Mouse (Mus musculus): ENCODE results near the gene Vdac2. TPM values are rescaled to one million over a fixed set of nuclear protein-coding genes. Genes with fewer than 3 reads are reported as not detected.

The Vdac2 gene
- polyA plus RNA-seq, 1 experiment from 2014 or later = 312 TPM

DNA sequence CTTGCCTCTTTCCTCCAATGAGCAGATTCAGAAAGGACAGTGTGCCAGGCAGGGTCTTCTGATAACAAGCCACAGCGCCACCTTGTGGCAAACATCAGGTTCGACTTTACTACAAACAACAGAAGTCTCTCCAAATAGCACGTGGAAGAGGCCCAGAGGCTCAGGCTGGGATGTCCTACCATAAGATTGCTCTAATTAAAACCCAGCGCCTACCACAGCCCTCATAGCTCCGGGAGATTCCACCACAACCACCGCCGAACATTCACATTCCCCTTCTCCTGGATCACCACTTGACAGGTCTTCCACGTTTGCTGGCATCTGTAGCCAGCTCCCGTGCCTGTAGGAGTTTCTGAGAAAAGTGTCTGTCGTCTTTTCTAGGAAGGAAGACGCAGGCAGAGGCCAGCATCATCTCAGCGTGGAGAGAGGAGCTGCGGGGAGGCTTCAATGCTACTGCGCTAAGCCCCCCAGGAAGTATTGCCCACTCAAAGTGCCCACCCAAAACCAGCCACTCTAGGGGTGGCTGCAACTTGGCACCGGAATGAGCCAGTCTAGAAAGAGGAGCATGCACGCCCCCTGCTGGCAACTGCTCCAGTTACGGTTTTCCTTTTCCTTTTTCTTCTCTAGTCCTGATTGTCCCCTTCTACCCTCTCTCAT, 28.5 kb downstream of the Vdac2 start:
- Histone ChIP-seq H3K4me1 (replicated peaks; ENCODE audit: control insufficient read depth, insufficient read depth, low read length) (peaks cover 42% of the 10 kb centered on the region), H3K36me3 (ENCODE audit: control insufficient read depth, insufficient read depth, low read length) (no peaks in the 10 kb centered on the region), H3K27ac (ENCODE audit: low read depth, low read length) (peak overlapping the region; percentile 23; the same call in 1 of the 2 replicates), H3K9me3 (ENCODE audit: control insufficient read depth, low read length) (no peaks in the 10 kb centered on the region), H3K4me2 (peak overlapping the region; percentile 56), H3K4me3 (ENCODE audit: low read depth, low read length) (peak overlapping the region; percentile 5; the same call in 1 of the 2 replicates), H3K27me3 (replicated peaks; ENCODE audit: control insufficient read depth, insufficient read depth, low read length) (no peaks in the 10 kb centered on the region), H3K9ac (ENCODE audit: low read depth, low read length) (peak overlapping the region; percentile 28)
- WGBS = 6% methylated on average over 17 of the region's 17 CpGs
- DNase-seq (ENCODE audit: low spot score) = peak; percentile 77
- peak; percentile 42 for ATAC-seq (replicated peaks; ENCODE audit: low FRiP score)

DNA sequence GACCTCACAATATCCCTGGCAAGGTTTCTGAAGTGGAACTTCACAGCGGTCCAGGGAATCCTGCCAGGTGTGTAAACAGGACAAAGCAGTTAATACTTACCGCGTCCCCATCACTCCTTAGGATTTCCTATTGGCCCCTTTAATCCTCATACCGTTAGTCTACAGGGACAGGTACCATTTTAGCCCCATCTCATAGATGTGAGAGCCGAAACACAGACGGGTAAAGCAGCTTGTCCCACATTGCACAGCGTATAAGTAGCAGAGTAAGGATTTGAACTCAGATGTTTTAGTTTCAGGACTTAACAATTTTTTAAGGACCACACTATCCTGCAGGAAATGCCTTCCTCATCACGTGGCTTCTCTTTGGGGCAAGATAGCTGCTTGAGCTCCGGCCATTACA, 29.2 kb downstream of the Vdac2 start:
- Histone ChIP-seq H3K27ac (ENCODE audit: low read depth, low read length) (no peak overlapping the region), H3K4me2 (peak overlapping the region; percentile 56), H3K4me3 (ENCODE audit: low read depth, low read length) (no peak overlapping the region), H3K27me3 (replicated peaks; ENCODE audit: control insufficient read depth, insufficient read depth, low read length) (no peaks in the 10 kb centered on the region), H3K36me3 (ENCODE audit: control insufficient read depth, insufficient read depth, low read length) (no peaks in the 10 kb centered on the region), H3K9ac (ENCODE audit: low read depth, low read length) (no peak overlapping the region; the same call in 1 of the 2 replicates), H3K9me3 (ENCODE audit: control insufficient read depth, low read length) (no peaks in the 10 kb centered on the region), H3K4me1 (replicated peaks; ENCODE audit: control insufficient read depth, insufficient read depth, low read length) (peaks cover 39% of the 10 kb centered on the region)
- DNase-seq (ENCODE audit: low spot score) = no peak
- no peak for ATAC-seq (replicated peaks; ENCODE audit: low FRiP score)
- WGBS = 63% methylated on average over 9 of the region's 9 CpGs

DNA sequence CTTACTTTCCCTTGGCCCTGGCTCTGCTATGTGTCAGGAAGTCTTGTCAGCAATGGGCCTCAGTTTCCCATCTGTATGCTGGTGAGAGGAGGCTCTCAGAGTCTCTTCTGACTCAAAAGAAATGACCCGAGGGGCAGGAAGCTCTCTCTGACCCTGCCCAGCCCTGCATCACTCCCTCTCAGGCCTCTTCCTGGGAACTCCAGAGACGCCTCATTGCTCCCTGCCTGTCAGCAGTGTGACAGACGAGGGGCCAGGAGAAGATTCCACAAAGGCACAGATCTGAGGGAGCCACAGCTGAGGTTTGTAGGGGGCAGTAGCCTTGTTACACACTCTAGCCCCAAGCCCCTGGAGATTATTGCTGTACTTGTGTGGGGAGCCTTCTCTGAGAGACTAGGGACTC, 30.9 kb downstream of the Vdac2 start:
- no peaks in the 10 kb centered on the region for H3K9me3 ChIP-seq (ENCODE audit: control insufficient read depth, low read length)
- H3K4me1 ChIP-seq (replicated peaks; ENCODE audit: control insufficient read depth, insufficient read depth, low read length) = peaks cover 26% of the 10 kb centered on the region
- no peak overlapping the region for H3K4me3 ChIP-seq (ENCODE audit: low read depth, low read length)
- no peaks in the 10 kb centered on the region for H3K27me3 ChIP-seq (replicated peaks; ENCODE audit: control insufficient read depth, insufficient read depth, low read length)
- H3K36me3 ChIP-seq (ENCODE audit: control insufficient read depth, insufficient read depth, low read length) = no peaks in the 10 kb centered on the region
- 41% methylated on average over 3 of the region's 3 CpGs for WGBS
- no peak overlapping the region for H3K9ac ChIP-seq (ENCODE audit: low read depth, low read length)
- DNase-seq (ENCODE audit: low spot score) (no peak), ATAC-seq (replicated peaks; ENCODE audit: low FRiP score) (no peak)
- no peak overlapping the region for H3K4me2 ChIP-seq
- no peak overlapping the region for H3K27ac ChIP-seq (ENCODE audit: low read depth, low read length)

DNA sequence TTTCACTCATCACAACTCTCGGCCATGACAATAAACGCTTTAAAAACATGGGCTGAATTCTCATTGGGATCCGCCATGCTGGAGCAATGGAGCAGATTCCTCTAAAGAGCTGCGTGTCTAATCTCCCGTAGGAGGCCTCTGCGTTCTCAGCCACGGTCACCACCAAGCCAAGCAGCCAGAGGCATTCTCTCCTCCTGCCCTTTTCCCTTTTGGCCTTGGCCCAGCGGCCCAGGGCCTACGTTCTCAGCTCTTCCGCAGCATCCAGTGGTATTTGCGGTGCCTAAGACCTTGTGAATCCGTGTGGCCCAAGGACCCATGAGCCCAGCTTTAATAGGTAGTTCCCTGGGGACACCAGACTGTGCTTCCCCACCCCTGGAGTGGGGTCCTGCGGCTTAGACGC, 31.8 kb downstream of the Vdac2 start:
- Histone ChIP-seq H3K4me2 (no peak overlapping the region), H3K9ac (ENCODE audit: low read depth, low read length) (no peak overlapping the region), H3K4me1 (replicated peaks; ENCODE audit: control insufficient read depth, insufficient read depth, low read length) (peaks cover 19% of the 10 kb centered on the region), H3K36me3 (ENCODE audit: control insufficient read depth, insufficient read depth, low read length) (no peaks in the 10 kb centered on the region), H3K4me3 (ENCODE audit: low read depth, low read length) (no peak overlapping the region), H3K27ac (ENCODE audit: low read depth, low read length) (no peak overlapping the region), H3K27me3 (replicated peaks; ENCODE audit: control insufficient read depth, insufficient read depth, low read length) (no peaks in the 10 kb centered on the region), H3K9me3 (ENCODE audit: control insufficient read depth, low read length) (no peaks in the 10 kb centered on the region)
- DNase-seq (ENCODE audit: low spot score) (no peak), ATAC-seq (replicated peaks; ENCODE audit: low FRiP score) (no peak)
- 85% methylated on average over 14 of the region's 14 CpGs for WGBS

DNA sequence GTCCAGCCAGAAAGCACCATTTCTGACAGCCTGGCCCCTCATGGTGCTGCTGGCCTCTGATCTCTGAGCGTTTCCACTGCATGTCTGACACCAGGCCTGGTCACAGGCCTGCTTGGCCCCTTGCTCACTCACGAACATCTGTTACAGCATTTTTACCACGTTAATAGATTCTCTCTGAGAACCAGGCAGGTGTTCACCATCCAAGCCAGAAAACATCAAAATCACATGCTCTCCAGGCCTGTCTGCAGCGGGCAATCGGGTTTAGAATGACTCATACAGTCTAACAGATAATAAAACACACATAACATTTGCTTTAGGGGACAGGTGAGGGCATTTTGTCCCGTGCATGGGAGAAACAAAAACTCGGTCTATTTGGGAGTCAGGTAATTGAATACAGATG, 41.3 kb downstream of the Vdac2 start:
- Histone ChIP-seq H3K27me3 (replicated peaks; ENCODE audit: control insufficient read depth, insufficient read depth, low read length) (no peaks in the 10 kb centered on the region), H3K4me1 (replicated peaks; ENCODE audit: control insufficient read depth, insufficient read depth, low read length) (no peaks in the 10 kb centered on the region), H3K27ac (ENCODE audit: low read depth, low read length) (no peak overlapping the region), H3K4me3 (ENCODE audit: low read depth, low read length) (no peak overlapping the region), H3K9ac (ENCODE audit: low read depth, low read length) (no peak overlapping the region), H3K9me3 (ENCODE audit: control insufficient read depth, low read length) (no peaks in the 10 kb centered on the region), H3K36me3 (ENCODE audit: control insufficient read depth, insufficient read depth, low read length) (no peaks in the 10 kb centered on the region), H3K4me2 (no peak overlapping the region)
- DNase-seq (ENCODE audit: low spot score) (no peak), ATAC-seq (replicated peaks; ENCODE audit: low FRiP score) (no peak)
- 63% methylated on average over 7 of the region's 7 CpGs for WGBS

DNA sequence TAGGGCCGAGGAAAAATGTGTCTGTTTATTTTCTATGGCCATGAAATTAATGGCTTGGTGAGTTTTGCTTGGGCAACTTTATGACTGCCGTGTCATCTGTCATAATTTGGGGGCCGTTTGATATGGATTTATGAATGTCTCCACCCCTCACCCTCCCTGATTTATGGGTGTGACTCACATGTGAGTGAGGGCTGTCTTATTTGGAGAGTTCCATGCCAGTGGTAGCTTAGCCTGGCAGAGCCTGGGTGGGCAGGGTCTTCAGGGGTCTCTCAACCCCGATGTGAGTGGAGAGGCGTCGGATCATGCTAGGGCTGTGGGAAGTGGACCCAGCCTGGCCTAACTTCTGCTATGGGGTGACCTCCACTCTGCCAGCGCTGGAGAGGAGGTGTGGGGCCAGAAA, 41.8 kb downstream of the Vdac2 start:
- WGBS = 77% methylated on average over 7 of the region's 7 CpGs
- Histone ChIP-seq H3K4me1 (replicated peaks; ENCODE audit: control insufficient read depth, insufficient read depth, low read length) (no peaks in the 10 kb centered on the region), H3K27ac (ENCODE audit: low read depth, low read length) (no peak overlapping the region), H3K4me2 (no peak overlapping the region), H3K27me3 (replicated peaks; ENCODE audit: control insufficient read depth, insufficient read depth, low read length) (no peaks in the 10 kb centered on the region), H3K36me3 (ENCODE audit: control insufficient read depth, insufficient read depth, low read length) (no peaks in the 10 kb centered on the region), H3K9me3 (ENCODE audit: control insufficient read depth, low read length) (no peaks in the 10 kb centered on the region), H3K9ac (ENCODE audit: low read depth, low read length) (no peak overlapping the region), H3K4me3 (ENCODE audit: low read depth, low read length) (no peak overlapping the region)
- ATAC-seq (replicated peaks; ENCODE audit: low FRiP score) = no peak
- DNase-seq (ENCODE audit: low spot score) = no peak

DNA sequence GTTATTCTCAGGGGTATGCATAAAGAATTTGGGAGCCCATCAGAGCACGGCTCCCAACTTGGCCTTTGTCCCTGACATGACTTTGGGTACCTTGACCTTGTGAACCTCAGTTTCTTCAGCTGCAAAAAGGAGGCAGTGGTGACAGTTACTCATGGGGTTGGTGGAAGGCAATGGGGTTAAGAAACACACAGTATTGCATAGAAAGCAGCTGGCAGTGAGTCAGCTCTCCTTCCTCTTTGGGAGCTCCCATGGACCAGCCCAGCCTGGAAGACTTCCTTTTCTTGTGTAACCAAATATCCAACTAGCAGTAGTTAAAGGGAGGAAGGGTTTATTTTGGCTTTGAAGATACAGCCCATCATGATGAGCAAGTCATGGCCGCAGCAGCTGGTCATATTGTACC, 65.4 kb downstream of the Vdac2 start:
- Histone ChIP-seq H3K9me3 (ENCODE audit: control insufficient read depth, low read length) (no peaks in the 10 kb centered on the region), H3K27me3 (replicated peaks; ENCODE audit: control insufficient read depth, insufficient read depth, low read length) (no peaks in the 10 kb centered on the region), H3K36me3 (ENCODE audit: control insufficient read depth, insufficient read depth, low read length) (no peaks in the 10 kb centered on the region), H3K4me2 (no peak overlapping the region), H3K9ac (ENCODE audit: low read depth, low read length) (no peak overlapping the region), H3K4me3 (ENCODE audit: low read depth, low read length) (no peak overlapping the region), H3K4me1 (replicated peaks; ENCODE audit: control insufficient read depth, insufficient read depth, low read length) (no peaks in the 10 kb centered on the region), H3K27ac (ENCODE audit: low read depth, low read length) (no peak overlapping the region)
- ATAC-seq (replicated peaks; ENCODE audit: low FRiP score) (no peak), DNase-seq (ENCODE audit: low spot score) (no peak)
- 58% methylated on average over 2 of the region's 2 CpGs for WGBS

DNA sequence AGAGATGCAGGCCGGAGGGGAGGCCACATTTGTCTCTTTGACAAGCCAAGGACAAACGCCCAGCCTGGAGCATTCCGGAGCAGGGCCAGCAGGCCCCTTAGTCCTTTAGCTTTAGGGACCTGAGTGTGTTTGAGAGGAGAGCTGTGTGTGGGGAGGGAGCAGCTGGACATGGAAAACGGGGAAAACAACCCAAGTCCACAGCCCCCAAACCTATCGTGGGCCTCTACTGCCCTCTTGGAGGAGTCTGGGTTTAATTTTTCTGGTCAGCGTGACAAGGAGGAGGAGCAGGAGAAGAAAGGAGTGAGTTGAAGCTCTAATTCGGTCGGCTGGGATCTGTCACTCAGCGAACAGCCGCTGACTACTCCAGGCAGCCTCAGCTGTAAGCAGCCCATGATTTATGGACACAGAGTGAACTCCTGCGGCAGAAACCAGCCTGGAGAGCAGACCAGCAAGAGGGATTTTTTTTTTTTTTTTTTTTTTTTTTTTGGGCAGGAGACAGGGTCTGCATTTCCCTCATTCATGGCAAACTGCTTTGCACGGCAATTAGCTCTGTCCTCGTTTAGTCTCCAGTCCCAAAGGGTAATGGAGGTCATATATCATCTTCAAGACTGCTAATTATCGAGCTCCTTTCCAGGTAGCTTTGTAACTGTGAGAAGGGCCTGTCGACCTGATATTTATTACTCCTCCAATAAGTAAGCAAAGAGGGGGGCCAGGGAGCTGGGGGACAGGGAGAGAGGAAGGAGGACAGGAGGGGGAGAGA, 66.7 kb downstream of the Vdac2 start:
- Histone ChIP-seq H3K27ac (ENCODE audit: low read depth, low read length) (0 out of 2 replicates have a peak overlapping the region, but pooled peaks have one; percentile 8), H3K9ac (ENCODE audit: low read depth, low read length) (no peak overlapping the region), H3K36me3 (ENCODE audit: control insufficient read depth, insufficient read depth, low read length) (no peaks in the 10 kb centered on the region), H3K4me1 (replicated peaks; ENCODE audit: control insufficient read depth, insufficient read depth, low read length) (no peaks in the 10 kb centered on the region), H3K9me3 (ENCODE audit: control insufficient read depth, low read length) (no peaks in the 10 kb centered on the region), H3K4me3 (ENCODE audit: low read depth, low read length) (no peak overlapping the region), H3K4me2 (no peak overlapping the region), H3K27me3 (replicated peaks; ENCODE audit: control insufficient read depth, insufficient read depth, low read length) (no peaks in the 10 kb centered on the region)
- DNase-seq (ENCODE audit: low spot score) (no peak), ATAC-seq (replicated peaks; ENCODE audit: low FRiP score) (no peak)
- 44% methylated on average over 15 of the region's 15 CpGs for WGBS

DNA sequence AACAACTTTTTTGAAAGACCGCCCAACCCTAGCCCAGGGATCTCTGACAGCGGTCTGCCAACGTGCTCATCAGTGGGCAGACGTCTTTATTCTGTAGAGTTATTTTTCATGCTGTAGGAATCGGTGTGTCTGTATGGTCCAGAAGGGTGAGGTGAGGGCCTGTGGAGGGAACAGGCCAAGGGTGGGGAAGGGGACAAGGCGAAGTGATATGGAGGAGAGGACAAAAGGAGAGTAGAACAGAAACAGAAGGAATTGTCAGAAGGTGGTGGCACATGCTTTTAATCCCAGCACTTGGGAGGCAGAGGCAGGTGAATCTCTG, 67.3 kb downstream of the Vdac2 start:
- Histone ChIP-seq H3K27ac (ENCODE audit: low read depth, low read length) (no peak overlapping the region), H3K27me3 (replicated peaks; ENCODE audit: control insufficient read depth, insufficient read depth, low read length) (no peaks in the 10 kb centered on the region), H3K4me1 (replicated peaks; ENCODE audit: control insufficient read depth, insufficient read depth, low read length) (no peaks in the 10 kb centered on the region), H3K4me2 (no peak overlapping the region), H3K9me3 (ENCODE audit: control insufficient read depth, low read length) (no peaks in the 10 kb centered on the region), H3K9ac (ENCODE audit: low read depth, low read length) (no peak overlapping the region), H3K4me3 (ENCODE audit: low read depth, low read length) (no peak overlapping the region), H3K36me3 (ENCODE audit: control insufficient read depth, insufficient read depth, low read length) (no peaks in the 10 kb centered on the region)
- ATAC-seq (replicated peaks; ENCODE audit: low FRiP score) (no peak), DNase-seq (ENCODE audit: low spot score) (no peak)
- WGBS = 63% methylated on average over 6 of the region's 6 CpGs
